Mouse (Mus musculus) activated CD4-positive, CD25-positive, alpha-beta regulatory T cell, adult 4 months (primary cell): ENCODE measurements around the gene Shb. TPM values are rescaled to one million over a fixed set of nuclear protein-coding genes. Genes with fewer than 3 reads are reported as not detected.
"Not testable (repeated sequence)": the region's sequence is repeated elsewhere in the genome, so short reads cannot be mapped to it uniquely, and the experiment has no call there.

Experiments used
- ATAC-seq: one replicate; pipeline ENCODE4 v1.8.0; 2017
- polyA plus RNA-seq, 2 experiments: library from polyadenylated mRNA; unstranded; fragments of 100-300 nt; shearing (Covaris generic); gene quantifications; one replicate each; pipeline ENCODE4 v1.2.1; 2017

Shb gene
- polyA plus RNA-seq, 2 experiments from 2014 or later = not detected

GRCm38 (mm10) chr4:45413674-45414338 lies 118.5 kb downstream of the Shb start:
- ATAC-seq = no peak

- no peak for ATAC-seq
Measured at GRCm38 (mm10) chr4:45412433-45413192, 119.7 kb downstream of the Shb start.

GRCm38 (mm10) chr4:45411181-45411790 lies 121.0 kb downstream of the Shb start:
- no peak for ATAC-seq

- peak; percentile 58 for ATAC-seq
Measured at GRCm38 (mm10) chr4:45409270-45409669, 123.0 kb downstream of the Shb start.

GRCm38 (mm10) chr4:45408427-45409132 lies 123.7 kb downstream of the Shb start, which contains the start of gene Slc25a51:
Gene Slc25a51, minus strand, starts transcription at chr4:45408766.
- peak; percentile 92 for ATAC-seq

GRCm38 (mm10) chr4:45407703-45408334 lies 124.5 kb downstream of the Shb start:
- no peak for ATAC-seq

GRCm38 (mm10) chr4:45407001-45407702 lies 125.1 kb downstream of the Shb start:
- no peak for ATAC-seq

GRCm38 (mm10) chr4:45406397-45406796 lies 125.9 kb downstream of the Shb start:
- ATAC-seq = no peak

GRCm38 (mm10) chr4:45405315-45405714 lies 127.0 kb downstream of the Shb start:
- no peak for ATAC-seq

GRCm38 (mm10) chr4:45404086-45404485 lies 128.2 kb downstream of the Shb start:
- no peak for ATAC-seq

- no peak for ATAC-seq
Measured at GRCm38 (mm10) chr4:45403499-45403878, 128.8 kb downstream of the Shb start.

- peak; percentile 54 for ATAC-seq
Measured at GRCm38 (mm10) chr4:45402878-45403498, 129.3 kb downstream of the Shb start.

- ATAC-seq = no peak
Measured at GRCm38 (mm10) chr4:45402281-45402680, 130.0 kb downstream of the Shb start.

GRCm38 (mm10) chr4:45399421-45400210 lies 132.7 kb downstream of the Shb start:
- no peak for ATAC-seq

- ATAC-seq = not testable (repeated sequence)
Measured at GRCm38 (mm10) chr4:45398315-45398714, 134.0 kb downstream of the Shb start.

GRCm38 (mm10) chr4:45396211-45396610 lies 136.1 kb downstream of the Shb start:
- ATAC-seq = not testable (repeated sequence)

GRCm38 (mm10) chr4:45393658-45394057 lies 138.6 kb downstream of the Shb start:
- no peak for ATAC-seq

GRCm38 (mm10) chr4:45392994-45393393 lies 139.3 kb downstream of the Shb start:
- no peak for ATAC-seq

GRCm38 (mm10) chr4:45392572-45392971 lies 139.7 kb downstream of the Shb start:
- ATAC-seq = no peak

- no peak for ATAC-seq
Measured at GRCm38 (mm10) chr4:45392099-45392498, 140.2 kb downstream of the Shb start.
